In the genomic region with DNA sequence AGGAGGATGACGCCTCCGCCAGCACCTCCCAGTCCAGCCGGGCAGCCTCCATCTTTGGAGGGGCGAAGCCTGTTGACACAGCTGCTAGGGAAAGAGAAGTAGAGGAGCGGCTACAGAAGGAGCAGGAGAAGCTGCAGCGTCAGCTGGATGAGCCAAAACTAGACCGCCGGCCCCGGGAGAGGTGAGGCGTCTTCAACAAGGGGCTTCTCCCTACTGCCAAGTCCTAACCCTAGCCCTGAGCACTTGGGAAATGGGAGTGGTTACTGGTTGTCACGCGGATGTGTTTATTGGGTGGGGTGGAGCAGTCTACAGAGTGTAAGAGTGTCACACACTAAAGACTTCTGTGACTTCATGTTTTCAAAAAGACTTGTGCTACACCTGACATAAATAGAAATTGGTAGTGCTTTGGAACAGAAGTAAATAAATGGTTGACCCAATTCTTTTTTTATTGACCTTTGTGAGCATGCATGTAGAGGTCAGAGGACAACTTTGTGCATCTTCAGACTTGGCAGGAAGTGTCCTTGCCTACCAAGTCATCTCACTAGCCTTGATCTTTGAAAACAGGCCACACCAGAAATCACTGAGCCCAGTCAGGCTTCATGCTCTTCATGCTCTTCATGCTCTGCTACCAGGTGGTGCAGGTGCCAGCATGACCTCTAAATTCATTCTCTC, we compare ENCODE assay signal across 24 mouse cellular contexts. TPM values are rescaled to one million over a fixed set of nuclear protein-coding genes. Genes with fewer than 3 reads are reported as not detected.
DNase-seq lines count a peak whose midpoint lies in the region; ATAC-seq and TF ChIP-seq lines count a peak whose summit lies in the region.
"Had no signal": no experiment of that assay in that cellular context is flagged by ENCODE, and none has a peak within 500 bp of the region (broad histone marks: within the 10 kb centered on the region; RNA-seq: fewer than 3 reads in every experiment).

No protein-coding gene starts in this region.

- TF ChIP-seq POLR2A in liver, adult 2 months (IDR thresholded peaks at IDR 0.05; ENCODE audit: extremely low read depth, insufficient read depth, low read length) = no peak
- no peak; the same call in 1 of the 2 replicates for TF ChIP-seq POLR2A in CH12.LX (IDR thresholded peaks at IDR 0.05; ENCODE audit: low read depth, low read length)

- in situ Hi-C loops in CH12.LX (cut with MboI; ENCODE audit: low pct_ligation_motif_present, low pct_unique_long_range_greater_than_20kb, low sequenced_read_pairs) = no loop called here

- no peak overlapping the region for H3K4me3 ChIP-seq in liver, adult 2 months (ENCODE audit: insufficient read depth, low read depth, low read length)
- no peak overlapping the region for H3K4me3 ChIP-seq in liver, embryonic 12.5 days
- no peak overlapping the region for H3K4me3 ChIP-seq in CH12.LX (replicated peaks in 1 of 3; ENCODE audit: low read depth in 2 of 3, low read length in 2 of 3, poor library complexity in 1 of 3)
- H3K4me3 ChIP-seq: embryonic facial prominence, embryonic 12.5 days; forebrain, embryonic 12.5 days; heart, embryonic 15.5 days; hindbrain, embryonic 12.5 days had no signal

- dilution Hi-C loops in CH12.LX (cut with MboI; ENCODE audit: extremely low pct_ligation_motif_present, extremely low pct_unique_long_range_greater_than_20kb, low sequenced_read_pairs) = no loop called here

- no peaks in the 10 kb centered on the region for H3K9me3 ChIP-seq in liver, embryonic 12.5 days (replicated peaks)
- no peaks in the 10 kb centered on the region for H3K9me3 ChIP-seq in CH12.LX (replicated peaks; ENCODE audit: low read length)
- H3K9me3 ChIP-seq: embryonic facial prominence, embryonic 12.5 days; forebrain, embryonic 12.5 days; heart, embryonic 15.5 days; hindbrain, embryonic 12.5 days had no signal

- peaks cover 20% of the 10 kb centered on the region for H3K4me1 ChIP-seq in liver, adult 2 months (ENCODE audit: control insufficient read depth, insufficient read depth, low read length)
- peaks cover 10% of the 10 kb centered on the region for H3K4me1 ChIP-seq in liver, embryonic 12.5 days
- peaks cover 12 to 73% of the 10 kb centered on the region in 2 experiments for H3K4me1 ChIP-seq in CH12.LX (ENCODE audit: control insufficient read depth in 1 of 2, insufficient read depth in 2 of 2)
- H3K4me1 ChIP-seq: embryonic facial prominence, embryonic 12.5 days; forebrain, embryonic 12.5 days; heart, embryonic 15.5 days; hindbrain, embryonic 12.5 days had no signal

- H3K27me3 ChIP-seq in liver, adult 2 months (ENCODE audit: control insufficient read depth, insufficient read depth, low read length) = no peaks in the 10 kb centered on the region
- H3K27me3 ChIP-seq in liver, embryonic 12.5 days (replicated peaks) = no peaks in the 10 kb centered on the region
- no peaks in the 10 kb centered on the region for H3K27me3 ChIP-seq in CH12.LX (replicated peaks)
- H3K27me3 ChIP-seq: embryonic facial prominence, embryonic 12.5 days; forebrain, embryonic 12.5 days; heart, embryonic 15.5 days; hindbrain, embryonic 12.5 days; Patski had no signal

- no peak overlapping the region for H3K4me2 ChIP-seq in liver, embryonic 12.5 days
- H3K4me2 ChIP-seq in CH12.LX (ENCODE audit: insufficient read depth, low read depth, poor library complexity, severe bottlenecking) = no peak overlapping the region
- H3K4me2 ChIP-seq: embryonic facial prominence, embryonic 12.5 days; forebrain, embryonic 12.5 days; heart, embryonic 11.5 days; heart, embryonic 15.5 days; hindbrain, embryonic 12.5 days had no signal

- peak; percentile 32 to 60 for DNase-seq in adrenal gland, adult (ENCODE audit: inconsistent age in 2 of 2, low spot score in 1 of 2)
- no peak for DNase-seq in adrenal gland, adult 18-20 months (ENCODE audit: low spot score in 2 of 2)
- peak; percentile 12 for DNase-seq in heart, postnatal 4 days
- no peak for DNase-seq in heart, postnatal 25 days (ENCODE audit: low spot score)
- DNase-seq in liver, adult 2 months (ENCODE audit: extremely low read depth, low read depth, low spot score) = peak; percentile 76
- DNase-seq in CH12.LX (ENCODE audit: extremely low read depth) = no peak
- no peak for DNase-seq in cerebellum, adult 11-12 months
- DNase-seq: adrenal gland, postnatal 10 days; cerebellum, adult 11 months; cerebellum, adult 9-10 months; cerebellum, postnatal 25 days; gastrocnemius, postnatal 25 days; heart, postnatal 36 days had no signal

- WGBS in liver, adult 2 months = 75% methylated on average over 12 of the region's 12 CpGs
- WGBS in liver, embryonic 12.5 days (ENCODE audit: insufficient replicate concordance) = 76% methylated on average over 12 of the region's 12 CpGs

- no peak for TF ChIP-seq CTCF in liver, adult 2 months (IDR thresholded peaks at IDR 0.05; ENCODE audit: low read depth, low read length)
- no peak for TF ChIP-seq CTCF in CH12.LX (conservative IDR thresholded peaks at IDR 0.05 in 1 of 2, IDR thresholded peaks at IDR 0.05 in 1 of 2; ENCODE audit: low read depth in 2 of 2, low read length in 2 of 2)

- H3K36me3 ChIP-seq in liver, adult 2 months (ENCODE audit: control insufficient read depth, insufficient read depth, low read length) = peaks cover 92% of the 10 kb centered on the region
- H3K36me3 ChIP-seq in liver, embryonic 12.5 days = peaks cover 100% of the 10 kb centered on the region
- peaks cover 89 to 100% of the 10 kb centered on the region in 2 experiments for H3K36me3 ChIP-seq in CH12.LX (replicated peaks in 1 of 2; ENCODE audit: control insufficient read depth in 1 of 2, insufficient read depth in 1 of 2, low read length in 1 of 2)

- no peak overlapping the region for H3K27ac ChIP-seq in liver, adult 2 months (replicated peaks; ENCODE audit: insufficient read depth, low read depth, low read length)
- no peak overlapping the region for H3K27ac ChIP-seq in liver, embryonic 12.5 days
- 0 out of 2 replicates have a peak overlapping the region, but pooled peaks have one; percentile 29 for H3K27ac ChIP-seq in CH12.LX (ENCODE audit: insufficient read depth, low read depth)
- H3K27ac ChIP-seq: embryonic facial prominence, embryonic 12.5 days; forebrain, embryonic 12.5 days; heart, embryonic 15.5 days; hindbrain, embryonic 12.5 days had no signal

- intact Hi-C loops in heart, postnatal 25 days (cut with DNase I) = no loop called here

- ATAC-seq in liver, embryonic 12.5 days = no peak
- ATAC-seq: forebrain, embryonic 16.5 days; hindbrain, embryonic 16.5 days; inflammation-experienced regulatory T-cells, adult 6 months; Patski had no signal

- no peak overlapping the region for H3K9ac ChIP-seq in liver, adult 2 months (ENCODE audit: low read depth, low read length)
- H3K9ac ChIP-seq in liver, embryonic 12.5 days = no peak overlapping the region
- H3K9ac ChIP-seq in CH12.LX (ENCODE audit: insufficient read depth, low read depth) = no peak overlapping the region
- H3K9ac ChIP-seq: embryonic facial prominence, embryonic 12.5 days; forebrain, embryonic 12.5 days; heart, embryonic 15.5 days; hindbrain, embryonic 12.5 days had no signal

- no peaks in the 10 kb centered on the region for H3K79me2 ChIP-seq in liver, adult 2 months (ENCODE audit: control insufficient read depth, insufficient read depth, low read length)
- H3K79me2 ChIP-seq in CH12.LX (replicated peaks; ENCODE audit: control insufficient read depth, extremely low read depth, insufficient read depth, poor library complexity, severe bottlenecking) = peaks cover 28% of the 10 kb centered on the region

- no peak for TF ChIP-seq RAD21 in CH12.LX (IDR thresholded peaks at IDR 0.05; ENCODE audit: low read depth, low read length)

- no peak for TF ChIP-seq EP300 in CH12.LX (IDR thresholded peaks at IDR 0.05; ENCODE audit: low read length)

TF ChIP-seq in CH12.LX, 34 proteins besides CTCF, POLR2A, EP300 and RAD21 (continues in another document):
- TF ChIP-seq ZC3H11A (IDR thresholded peaks at IDR 0.05; ENCODE audit: low read depth, low read length) (no peak), ZMIZ1 (IDR thresholded peaks at IDR 0.05; ENCODE audit: low read depth, low read length) (no peak), PAX5 (IDR thresholded peaks at IDR 0.05; ENCODE audit: low read length) (no peak)

RNA-seq across cellular contexts. Expression of a gene that starts 10.2 kb away (rescaled TPM):
- 10 to 100 TPM; 76.9 to 89.5 TPM for total RNA-seq in adrenal gland, adult 18-20 months (2021)
- 10 to 100 TPM; 65.8 to 70.3 TPM for total RNA-seq in heart, postnatal 4 days (2021)
- 100 to 1,000 TPM in 1 of 2 experiments, 10 to 100 TPM in 1; 98.6 to 118 TPM for total RNA-seq in heart, postnatal 25 days (2021)
- total RNA-seq in liver, adult 2 months (2014; rRNA removed) = 21.8 and 36.5 TPM in 2 replicates
- 30.9 and 35.9 TPM in 2 replicates for polyA plus RNA-seq in liver, adult 2 months (2012; rRNA removed)
- 6.4 and 9.2 TPM in 2 replicates for polyA plus RNA-seq in liver, embryonic 12.5 days (2016; fragmentation: Nextera tagmentation; extraction: Ambion mirVana)
- total RNA-seq in CH12.LX (2012; rRNA removed) (0.08 and 0.13 TPM in 2 replicates), CH12.LX (2014; rRNA removed) (not detected in 2 replicates)
- 0.34 and 0.49 TPM in 2 replicates for polyA plus RNA-seq in CH12.LX (2012; ENCODE audit: insufficient read length, low read depth)
- total RNA-seq: granulocyte monocyte progenitor cell, adult 5-6 weeks had no signal

RNA-seq across cellular contexts. Expression of a gene that starts 16.5 kb away (rescaled TPM):
- total RNA-seq in adrenal gland, adult 18-20 months (2021) = 100 to 1,000 TPM; 197 to 252 TPM
- 100 to 1,000 TPM; 142 to 145 TPM for total RNA-seq in heart, postnatal 4 days (2021)
- total RNA-seq in heart, postnatal 25 days (2021) = 100 to 1,000 TPM; 131 to 144 TPM
- 119 and 130 TPM in 2 replicates for total RNA-seq in liver, adult 2 months (2014; rRNA removed)
- 70.5 and 73.8 TPM in 2 replicates for polyA plus RNA-seq in liver, adult 2 months (2012; rRNA removed)
- polyA plus RNA-seq in liver, embryonic 12.5 days (2016; fragmentation: Nextera tagmentation; extraction: Ambion mirVana) = 91.7 and 91.8 TPM in 2 replicates
- total RNA-seq in CH12.LX (2012; rRNA removed) (507 and 555 TPM in 2 replicates), CH12.LX (2014; rRNA removed) (492 and 536 TPM in 2 replicates)
- 652 and 950 TPM in 2 replicates for polyA plus RNA-seq in CH12.LX (2012; ENCODE audit: insufficient read length, low read depth)

RNA-seq across cellular contexts. Expression of a gene that starts 46.0 kb away (rescaled TPM):
- total RNA-seq in adrenal gland, adult 18-20 months (2021) = 10 to 100 TPM; 33.0 to 36.9 TPM
- total RNA-seq in heart, postnatal 4 days (2021) = 10 to 100 TPM; 19.9 to 22.6 TPM
- total RNA-seq in heart, postnatal 25 days (2021) = 10 to 100 TPM; 13.2 to 15.1 TPM
- 9.2 and 12.1 TPM in 2 replicates for total RNA-seq in liver, adult 2 months (2014; rRNA removed)
- 20.7 and 22.6 TPM in 2 replicates for polyA plus RNA-seq in liver, adult 2 months (2012; rRNA removed)
- 14.9 and 15.0 TPM in 2 replicates for polyA plus RNA-seq in liver, embryonic 12.5 days (2016; fragmentation: Nextera tagmentation; extraction: Ambion mirVana)
- total RNA-seq in CH12.LX (2012; rRNA removed) (21.6 and 24.7 TPM in 2 replicates), CH12.LX (2014; rRNA removed) (19.6 and 21.5 TPM in 2 replicates)
- polyA plus RNA-seq in CH12.LX (2012; ENCODE audit: insufficient read length, low read depth) = 25.7 and 33.5 TPM in 2 replicates

RNA-seq across cellular contexts. Expression of a gene that starts 54.1 kb away (rescaled TPM):
- 10 to 100 TPM; 45.1 to 66.2 TPM for total RNA-seq in adrenal gland, adult 18-20 months (2021)
- total RNA-seq in heart, postnatal 4 days (2021) = 10 to 100 TPM; 10.0 to 12.5 TPM
- total RNA-seq in heart, postnatal 25 days (2021) = 10 to 100 TPM; 38.3 to 43.6 TPM
- total RNA-seq in liver, adult 2 months (2014; rRNA removed) = 1.0 and 1.8 TPM in 2 replicates
- polyA plus RNA-seq in liver, adult 2 months (2012; rRNA removed) = 2.3 and 4.5 TPM in 2 replicates
- 0.72 and 1.1 TPM in 2 replicates for polyA plus RNA-seq in liver, embryonic 12.5 days (2016; fragmentation: Nextera tagmentation; extraction: Ambion mirVana)
- total RNA-seq in CH12.LX (2012; rRNA removed) = 0.38 TPM in 1 of 2 replicates, not detected in the other
- total RNA-seq in CH12.LX (2014; rRNA removed) = not detected in 2 replicates
- not detected in 2 replicates for polyA plus RNA-seq in CH12.LX (2012; ENCODE audit: insufficient read length, low read depth)
- total RNA-seq: granulocyte monocyte progenitor cell, adult 5-6 weeks had no signal
- polyA plus RNA-seq: hindbrain, embryonic 12.5 days had no signal

Comparison
In these comparisons a context has a peak if more than half of its experiments do, and no peak if none do; other contexts are left out.
1. DNase-seq: peak in adrenal gland, adult (2 of 2), heart, postnatal 4 days (single experiment) and liver, adult 2 months (single experiment); none in adrenal gland, adult 18-20 months (0 of 2), heart, postnatal 25 days (single experiment), CH12.LX (single experiment) and cerebellum, adult 11-12 months (single experiment).
2. RNA of a gene that starts 10.2 kb away (total RNA-seq): 98.6 to 118 TPM in heart, postnatal 25 days, 76.9 to 89.5 TPM in adrenal gland, adult 18-20 months, 65.8 to 70.3 TPM in heart, postnatal 4 days and 21.8 to 36.5 TPM in liver, adult 2 months; 0.08 to 0.13 TPM in CH12.LX; every median in the first group is over 10 times any median in the second.